Mouse (Mus musculus) heart, postnatal 0 days (tissue): Measurements from ENCODE around the gene Sertad3.

Source experiments
- CTCF ChIP-seq: IDR thresholded peaks from 2 replicates; pipeline ENCODE4 v1.5.1; 2016; ENCODE audit warnings: antibody characterized with exemption, control low read depth, low read depth
- EP300 ChIP-seq: IDR thresholded peaks from 2 replicates; pipeline ENCODE4 v1.6.1; 2016; ENCODE audit warnings: antibody characterized with exemption, low read depth

DNA sequence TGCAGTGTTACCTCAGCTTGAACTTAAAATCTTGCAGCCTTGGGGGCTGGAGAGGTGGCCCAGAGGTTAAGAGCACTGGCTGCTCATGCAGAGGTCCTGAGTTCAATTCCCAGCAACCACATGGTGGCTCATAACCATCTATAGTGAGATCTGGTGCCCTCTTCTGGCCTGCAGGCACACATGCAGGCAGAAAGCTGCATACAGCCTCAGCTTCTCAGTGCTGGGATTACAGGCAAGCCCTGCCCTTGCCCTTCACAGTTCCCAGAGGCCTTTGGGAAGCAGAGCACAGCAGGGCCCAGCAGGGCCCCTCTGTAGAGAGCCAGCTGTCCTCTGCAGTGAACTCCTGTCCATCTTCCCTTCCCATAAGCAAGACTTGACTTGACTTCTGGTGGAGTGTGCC, 46.5 kb downstream of the Sertad3 start:
- no peak for TF ChIP-seq CTCF
- TF ChIP-seq EP300: no peak
